Mouse (Mus musculus) liver, adult 2 months (tissue): ENCODE results near the gene Spats2. TPM values are rescaled to one million over a fixed set of nuclear protein-coding genes. Genes with fewer than 3 reads are reported as not detected.
"Not testable (repeated sequence)": the region's sequence is repeated elsewhere in the genome, so short reads cannot be mapped to it uniquely, and the experiment has no call there.

Experiments
- DNase-seq: peaks from one replicate; pipeline ENCODE4 v3.0.0-alpha.2; 2011; ENCODE audit warnings: low read depth, low spot score; ENCODE audit errors: extremely low read depth
- H3K27ac ChIP-seq: fragments of 200-500 bp; replicated peaks from 2 replicates; pipeline ENCODE4 v1.5.1; 2012; ENCODE audit warnings: low read depth, mild to moderate bottlenecking, control low read depth, inconsistent platforms, low read length; ENCODE audit not compliant: insufficient read depth
- H3K27me3 ChIP-seq: fragments of 200-500 bp; 2 replicates; pipeline ENCODE4 v1.6.1; 2012; ENCODE audit warnings: mild to moderate bottlenecking, moderate library complexity, low read length, inconsistent platforms; ENCODE audit not compliant: control insufficient read depth, insufficient read depth
- H3K36me3 ChIP-seq: fragments of 200-500 bp; 2 replicates; pipeline ENCODE4 v1.6.1; 2012; ENCODE audit warnings: low read length, inconsistent platforms; ENCODE audit not compliant: control insufficient read depth, insufficient read depth
- H3K4me1 ChIP-seq: fragments of 200-500 bp; 2 replicates; pipeline ENCODE4 v1.6.1; 2011; ENCODE audit warnings: low read length; ENCODE audit not compliant: control insufficient read depth, insufficient read depth
- H3K4me3 ChIP-seq: fragments of 200-500 bp; 2 replicates; pipeline ENCODE4 v1.5.1; 2011; ENCODE audit warnings: low read depth, mild to moderate bottlenecking, control low read depth, low read length, moderate library complexity; ENCODE audit not compliant: insufficient read depth
- H3K79me2 ChIP-seq: fragments of 200-500 bp; 2 replicates; pipeline ENCODE4 v1.6.1; 2012; ENCODE audit warnings: inconsistent platforms, mild to moderate bottlenecking, low read length, moderate library complexity; ENCODE audit not compliant: control insufficient read depth, insufficient read depth
- H3K9ac ChIP-seq: fragments of 200-500 bp; 2 replicates; pipeline ENCODE4 v1.6.1; 2012; ENCODE audit warnings: low read depth, mild to moderate bottlenecking, control low read depth, inconsistent platforms, low read length
- CTCF ChIP-seq: fragments of 200-500 bp; IDR thresholded peaks from 2 replicates; pipeline ENCODE4 v1.5.1; 2011; ENCODE audit warnings: low read depth, low read length, control low read depth
- POLR2A ChIP-seq: fragments of 200-500 bp; IDR thresholded peaks from 2 replicates; pipeline ENCODE4 v1.6.1; 2011; ENCODE audit warnings: low read length, control low read depth; ENCODE audit not compliant: insufficient read depth; ENCODE audit errors: extremely low read depth
- WGBS: fragments of 180-500 bp; shearing (Covaris S2); methylation state at CpG from one replicate; pipeline ENCODE4 v1.1.7; 2018; 5-methylcytosine and 5-hydroxymethylcytosine counted together
- polyA plus RNA-seq: library from polyadenylated mRNA; depleted of rRNA; stranded (reverse); fragments of >200 nt; gene quantifications from 2 replicates; pipeline ENCODE4 v1.2.3, GENCODE M21; 2012
- total RNA-seq: library from RNA; depleted of rRNA; stranded (reverse); fragments of >200 nt; gene quantifications from 2 replicates; pipeline ENCODE4 v1.2.3, GENCODE M21; 2014

Spats2 gene
- total and polyA plus RNA-seq, 2 experiments = 2.9 to 3.2 TPM

GRCm38 (mm10) chr15:99248972-99249371, 123.3 kb downstream of the Spats2 start:
- 93% methylated on average over 9 of the region's 9 CpGs for WGBS

DNA sequence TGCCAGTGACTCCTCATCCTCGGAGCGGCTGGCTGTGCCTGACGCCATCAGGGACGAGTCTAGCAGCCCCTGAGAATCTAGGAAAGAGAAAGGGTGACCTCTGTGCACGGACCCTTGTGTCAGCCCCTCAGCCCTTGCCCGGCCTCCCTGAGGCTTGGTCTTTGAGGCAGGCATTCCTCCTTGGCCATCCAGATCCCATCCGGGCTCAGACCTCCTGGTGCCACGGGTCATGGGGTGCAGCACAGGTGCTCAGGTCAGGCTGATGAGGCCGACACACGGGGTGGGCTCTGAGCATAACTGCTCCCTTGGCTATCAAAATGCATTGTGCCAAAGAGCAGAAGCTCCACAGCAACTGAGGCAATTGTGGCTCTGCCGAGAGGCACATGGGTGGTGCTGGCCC, 124.2 kb downstream of the Spats2 start:
- Histone ChIP-seq H3K79me2 (peaks cover 5% of the 10 kb centered on the region; the same call in 1 of the 2 replicates), H3K4me1 (peaks cover 5% of the 10 kb centered on the region; the same call in 1 of the 2 replicates), H3K36me3 (peaks cover 4% of the 10 kb centered on the region), H3K27me3 (no peaks in the 10 kb centered on the region), H3K9ac (no peak overlapping the region), H3K4me3 (no peak overlapping the region), H3K27ac (no peak overlapping the region)
- TF ChIP-seq CTCF (no peak), POLR2A (no peak)
- WGBS = 93% methylated on average over 11 of the region's 11 CpGs
- no peak for DNase-seq

More at GRCm38 (mm10) chr15:99248972-99249371, 123.3 kb downstream of the Spats2 start:
- peaks cover 5% of the 10 kb centered on the region; the same call in 1 of the 2 replicates for H3K4me1 ChIP-seq
- H3K36me3 ChIP-seq = peaks cover 6% of the 10 kb centered on the region
- H3K27ac ChIP-seq = no peak overlapping the region
- no peaks in the 10 kb centered on the region for H3K27me3 ChIP-seq
- no peak for DNase-seq
- no peak overlapping the region for H3K9ac ChIP-seq
- no peak overlapping the region for H3K4me3 ChIP-seq
- peaks cover 5% of the 10 kb centered on the region; the same call in 1 of the 2 replicates for H3K79me2 ChIP-seq
- TF ChIP-seq POLR2A (no peak), CTCF (no peak)

DNA sequence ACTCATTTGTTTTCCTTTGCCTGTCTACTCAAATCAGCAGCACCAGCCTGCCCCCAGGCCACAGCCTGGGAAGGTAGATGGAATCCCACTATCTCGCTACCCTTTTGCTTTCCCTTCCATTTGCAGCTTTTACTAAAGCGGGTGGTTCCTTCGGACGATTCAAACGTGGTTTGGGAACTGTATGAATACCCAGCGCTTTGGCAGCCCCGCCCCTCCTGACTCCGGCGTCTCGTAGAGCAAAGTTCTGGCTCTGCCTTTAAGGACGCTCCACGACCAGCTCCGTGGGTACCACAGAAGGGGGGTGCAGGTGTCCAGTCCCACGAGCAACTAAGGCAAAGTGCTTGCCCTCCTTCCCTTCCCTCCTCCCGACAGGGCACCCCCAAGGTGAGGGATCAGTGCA, 125.4 kb downstream of the Spats2 start:
- WGBS = under 1% methylated on average over 15 of the region's 15 CpGs
- H3K27me3 ChIP-seq = not testable (repeated sequence)
- DNase-seq = peak; percentile 5

GRCm38 (mm10) chr15:99251626-99252380, 126.1 kb downstream of the Spats2 start, which contains the start of gene Mcrs1:
Gene Mcrs1, minus strand, starts transcription at chr15:99251961.
- H3K36me3 ChIP-seq = peaks cover 3% of the 10 kb centered on the region; the same call in 1 of the 2 replicates
- H3K27me3 ChIP-seq = no peaks in the 10 kb centered on the region
- DNase-seq = peak; percentile 96
- peaks cover 5% of the 10 kb centered on the region; the same call in 1 of the 2 replicates for H3K79me2 ChIP-seq
- H3K9ac ChIP-seq = peak within 1 kb of the TSS; percentile 84
- peak within 1 kb of the TSS; percentile 96 for H3K27ac ChIP-seq
- H3K4me1 ChIP-seq = peaks cover 5% of the 10 kb centered on the region; the same call in 1 of the 2 replicates
- H3K4me3 ChIP-seq = peak within 1 kb of the TSS; percentile 84
- TF ChIP-seq CTCF = no peak
- 0 out of 2 replicates have a peak, but pooled peaks have one; percentile 22 for TF ChIP-seq POLR2A
- under 1% methylated on average over 52 of the region's 52 CpGs for WGBS

More for the DNA sequence above, 125.4 kb downstream of the Spats2 start:
- Histone ChIP-seq H3K9ac (peak overlapping the region; percentile 51), H3K4me3 (peak overlapping the region; percentile 55)
- not testable (repeated sequence) for H3K36me3 ChIP-seq, H3K79me2 ChIP-seq, H3K27ac ChIP-seq, H3K4me1 ChIP-seq

DNA sequence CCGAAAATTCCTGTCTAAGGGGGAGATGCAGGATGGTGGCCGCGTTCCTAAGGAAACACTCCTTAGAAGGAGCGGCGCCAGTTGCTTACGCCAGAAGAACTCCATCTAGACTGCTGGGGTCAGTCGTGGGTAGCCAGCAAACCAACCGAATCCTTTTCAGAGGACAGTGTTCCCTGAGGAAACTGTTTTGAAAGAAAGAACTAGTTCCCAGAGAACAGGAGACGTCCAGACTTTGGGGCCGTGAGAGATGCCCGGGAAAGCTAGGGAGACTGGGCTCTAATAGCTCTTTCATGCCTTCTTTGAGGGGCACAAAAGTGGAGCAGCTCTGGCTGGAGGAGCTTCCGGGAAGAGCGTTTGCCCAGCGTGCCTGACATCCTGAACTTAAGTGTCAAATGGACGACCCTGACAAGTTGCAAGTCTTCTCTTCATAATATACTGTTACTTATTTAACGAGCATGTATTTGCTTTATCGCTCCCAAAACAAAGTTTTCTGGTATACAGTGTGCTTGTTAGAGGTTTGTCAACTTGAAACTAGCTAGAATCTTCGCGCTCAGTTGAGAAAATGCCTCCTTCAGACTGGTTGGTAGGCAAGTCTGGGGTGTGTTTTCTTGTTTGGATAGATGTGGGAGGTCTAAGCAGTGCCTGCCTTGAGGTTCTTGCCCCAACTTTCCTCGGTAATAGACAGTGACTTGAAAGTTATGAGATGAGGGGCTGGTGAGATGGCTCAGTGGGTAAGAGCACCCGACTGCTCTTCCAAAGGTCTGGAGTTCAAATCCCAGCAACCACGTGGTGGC, 126.9 kb downstream of the Spats2 start:
- no peak for TF ChIP-seq POLR2A
- no peak for TF ChIP-seq CTCF
- Histone ChIP-seq H3K79me2 (peaks cover 5% of the 10 kb centered on the region; the same call in 1 of the 2 replicates), H3K4me3 (peak overlapping the region; percentile 84), H3K27me3 (no peaks in the 10 kb centered on the region), H3K9ac (peak overlapping the region; percentile 64), H3K36me3 (peaks cover 3% of the 10 kb centered on the region; the same call in 1 of the 2 replicates), H3K27ac (peak overlapping the region; percentile 96), H3K4me1 (peaks cover 5% of the 10 kb centered on the region; the same call in 1 of the 2 replicates)
- 3% methylated on average over 22 of the region's 22 CpGs for WGBS
- DNase-seq = peak; percentile 9

GRCm38 (mm10) chr15:99253175-99253479, 127.4 kb downstream of the Spats2 start:
- not testable (repeated sequence) for DNase-seq, H3K9ac ChIP-seq, H3K27me3 ChIP-seq, H3K79me2 ChIP-seq, H3K4me3 ChIP-seq, H3K36me3 ChIP-seq, H3K27ac ChIP-seq, H3K4me1 ChIP-seq
- 50% methylated on average over 2 of the region's 2 CpGs for WGBS
